Mouse (Mus musculus) small intestine, adult 2 months (tissue): ENCODE measurements around the gene Dnajc13. TPM values are rescaled to one million over a fixed set of nuclear protein-coding genes. Genes with fewer than 3 reads are reported as not detected.
A peak's percentile ranks its signal among the peaks of the same experiment; 100 is the strongest.

ENCODE experiments used
- H3K27ac ChIP-seq: fragments of 200-500 bp; 2 replicates; pipeline ENCODE4 v1.5.1; 2012; ENCODE audit warnings: low read depth, low read length, control low read depth, inconsistent platforms; ENCODE audit not compliant: insufficient read depth
- H3K27me3 ChIP-seq: fragments of 200-500 bp; 2 replicates; pipeline ENCODE4 v1.6.1; 2012; ENCODE audit warnings: mild to moderate bottlenecking, moderate library complexity, low read length, inconsistent platforms; ENCODE audit not compliant: control insufficient read depth, insufficient read depth
- H3K36me3 ChIP-seq: fragments of 200-500 bp; 2 replicates; pipeline ENCODE4 v1.6.1; 2012; ENCODE audit warnings: mild to moderate bottlenecking, low read length, control low read depth, inconsistent platforms; ENCODE audit not compliant: control insufficient read depth, insufficient read depth
- H3K4me1 ChIP-seq: fragments of 200-500 bp; 2 replicates; pipeline ENCODE4 v1.6.1; 2012; ENCODE audit warnings: low read length, inconsistent platforms, mixed read lengths; ENCODE audit not compliant: control insufficient read depth, insufficient read depth, insufficient read length
- H3K4me3 ChIP-seq: fragments of 200-500 bp; 2 replicates; pipeline ENCODE4 v1.5.1; 2012; ENCODE audit warnings: low read depth, mild to moderate bottlenecking, control low read depth, inconsistent platforms, low read length, moderate library complexity
- CTCF ChIP-seq: fragments of 200-500 bp; IDR thresholded peaks from 2 replicates; pipeline ENCODE4 v1.5.1; 2012; ENCODE audit warnings: low read depth, mild to moderate bottlenecking, control low read depth, inconsistent platforms, low read length, moderate library complexity, mixed read lengths; ENCODE audit not compliant: insufficient replicate concordance, insufficient read length; ENCODE audit errors: extremely low read depth
- POLR2A ChIP-seq: fragments of 200-500 bp; IDR thresholded peaks from 2 replicates; pipeline ENCODE4 v1.6.1; 2012; ENCODE audit warnings: low read depth, mild to moderate bottlenecking, control low read depth, inconsistent platforms, low read length, moderate library complexity
- WGBS: fragments of 180-500 bp; shearing (Covaris S2); methylation state at CpG from one replicate; pipeline ENCODE4 v1.1.7; 2018; 5-methylcytosine and 5-hydroxymethylcytosine counted together
- polyA plus RNA-seq: library from polyadenylated mRNA; depleted of rRNA; stranded (reverse); fragments of >200 nt; gene quantifications from 2 replicates; pipeline ENCODE4 v1.2.3, GENCODE M21; 2012

The Dnajc13 gene
- polyA plus RNA-seq, 1 experiment: 58.5 TPM

- H3K27ac ChIP-seq: no peak overlapping the region
- H3K27me3 ChIP-seq: no peaks in the 10 kb centered on the region
- no peaks in the 10 kb centered on the region for H3K4me1 ChIP-seq
- no peak overlapping the region for H3K4me3 ChIP-seq
- 98% methylated on average over 3 of the region's 3 CpGs for WGBS
- peaks cover 63% of the 10 kb centered on the region for H3K36me3 ChIP-seq
- no peak for TF ChIP-seq POLR2A
- TF ChIP-seq CTCF: peak; percentile 49; the same call in 1 of the 2 replicates
These were observed 58.9 kb downstream of the Dnajc13 start for GRCm38 (mm10) chr9:104203851-104204250.

GRCm38 (mm10) chr9:104194528-104194927 is 68.2 kb downstream of the Dnajc13 start:
- no peak overlapping the region for H3K27ac ChIP-seq
- no peak overlapping the region for H3K4me3 ChIP-seq
- no peak for TF ChIP-seq CTCF
- TF ChIP-seq POLR2A: no peak
- peaks cover 64% of the 10 kb centered on the region for H3K36me3 ChIP-seq
- no peaks in the 10 kb centered on the region for H3K4me1 ChIP-seq
- H3K27me3 ChIP-seq: no peaks in the 10 kb centered on the region
- WGBS: 78% methylated on average over 2 of the region's 2 CpGs

- Histone ChIP-seq H3K4me3 (no peak overlapping the region), H3K4me1 (no peaks in the 10 kb centered on the region), H3K27ac (no peak overlapping the region), H3K27me3 (no peaks in the 10 kb centered on the region), H3K36me3 (peaks cover 61% of the 10 kb centered on the region)
- WGBS: 91% methylated on average over 2 of the region's 2 CpGs
- TF ChIP-seq POLR2A: no peak
- TF ChIP-seq CTCF: no peak
These were observed 68.8 kb downstream of the Dnajc13 start for GRCm38 (mm10) chr9:104193900-104194299.

GRCm38 (mm10) chr9:104193327-104193726 is 69.4 kb downstream of the Dnajc13 start:
- no peaks in the 10 kb centered on the region for H3K27me3 ChIP-seq
- no peak overlapping the region for H3K27ac ChIP-seq
- peaks cover 63% of the 10 kb centered on the region for H3K36me3 ChIP-seq
- 45% methylated on average over 1 of the region's 1 CpGs for WGBS
- no peak overlapping the region for H3K4me3 ChIP-seq
- H3K4me1 ChIP-seq: no peaks in the 10 kb centered on the region
- TF ChIP-seq CTCF (no peak), POLR2A (no peak)

GRCm38 (mm10) chr9:104192513-104192912 is 70.2 kb downstream of the Dnajc13 start:
- no peak for TF ChIP-seq POLR2A
- TF ChIP-seq CTCF: no peak
- peaks cover 62% of the 10 kb centered on the region for H3K36me3 ChIP-seq
- 66% methylated on average over 6 of the region's 6 CpGs for WGBS
- no peaks in the 10 kb centered on the region for H3K4me1 ChIP-seq
- no peak overlapping the region for H3K4me3 ChIP-seq
- no peak overlapping the region for H3K27ac ChIP-seq
- H3K27me3 ChIP-seq: no peaks in the 10 kb centered on the region

GRCm38 (mm10) chr9:104189657-104190056 is 73.1 kb downstream of the Dnajc13 start:
- Histone ChIP-seq H3K27me3 (no peaks in the 10 kb centered on the region), H3K27ac (no peak overlapping the region), H3K4me3 (no peak overlapping the region), H3K36me3 (peaks cover 61% of the 10 kb centered on the region), H3K4me1 (no peaks in the 10 kb centered on the region)
- WGBS: 98% methylated on average over 5 of the region's 5 CpGs
- TF ChIP-seq CTCF (no peak), POLR2A (no peak)

- H3K4me3 ChIP-seq: no peak overlapping the region
- no peak for TF ChIP-seq POLR2A
- TF ChIP-seq CTCF: no peak
- H3K36me3 ChIP-seq: peaks cover 61% of the 10 kb centered on the region
- 83% methylated on average over 1 of the region's 1 CpGs for WGBS
- no peak overlapping the region for H3K27ac ChIP-seq
- H3K4me1 ChIP-seq: no peaks in the 10 kb centered on the region
- no peaks in the 10 kb centered on the region for H3K27me3 ChIP-seq
These were observed 74.0 kb downstream of the Dnajc13 start for GRCm38 (mm10) chr9:104188704-104189103.
